In the genomic region with DNA sequence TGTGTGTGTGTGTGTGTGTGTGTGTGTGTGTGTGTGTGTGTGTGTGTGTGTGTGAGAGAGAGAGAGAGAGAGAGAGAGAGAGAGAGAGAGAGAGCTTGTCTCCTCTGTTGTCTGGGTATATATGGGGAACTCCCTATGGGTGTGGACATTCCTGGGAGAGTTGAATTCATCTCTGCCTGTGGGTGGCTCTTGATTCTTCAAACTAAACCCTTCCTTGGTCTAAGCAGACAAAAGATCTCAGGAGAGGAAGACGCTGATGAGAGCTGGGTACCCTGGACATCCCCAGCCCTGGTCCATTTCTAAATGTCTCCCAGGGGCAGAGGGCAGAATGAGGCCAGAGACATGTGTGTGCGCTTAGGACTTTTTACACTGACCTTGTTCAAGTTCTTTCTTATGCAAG, we compare ENCODE assay signal across 22 mouse cellular contexts. TPM values are rescaled to one million over a fixed set of nuclear protein-coding genes. Genes with fewer than 3 reads are reported as not detected.
DNase-seq lines count a peak whose midpoint lies in the region; ATAC-seq and TF ChIP-seq lines count a peak whose summit lies in the region.
"Had no signal": no experiment of that assay in that cellular context is flagged by ENCODE, and none has a peak within 500 bp of the region (broad histone marks: within the 10 kb centered on the region; RNA-seq: fewer than 3 reads in every experiment).

No protein-coding gene starts in this region.

- no peak for ATAC-seq in intestine, embryonic 15.5 days
- ATAC-seq in intestine, postnatal 0 days = no peak
- ATAC-seq in liver, embryonic 11.5 days (replicated peaks; ENCODE audit: low FRiP score) = no peak; the same call in 1 of the 2 replicates
- ATAC-seq: activated CD4-positive, CD25-positive, alpha-beta regulatory T cell, adult 4 months; forebrain, embryonic 13.5 days; midbrain, embryonic 13.5 days had no signal

- no peaks in the 10 kb centered on the region for H3K9me3 ChIP-seq in intestine, embryonic 15.5 days
- H3K9me3 ChIP-seq in intestine, postnatal 0 days (ENCODE audit: control insufficient read depth) = no peaks in the 10 kb centered on the region
- H3K9me3 ChIP-seq in liver, embryonic 11.5 days (ENCODE audit: control insufficient read depth, low read length) = no peaks in the 10 kb centered on the region
- H3K9me3 ChIP-seq: forebrain, embryonic 13.5 days; limb, embryonic 10.5 days; midbrain, embryonic 13.5 days; neural tube, embryonic 13.5 days had no signal

- H3K27me3 ChIP-seq in intestine, embryonic 15.5 days (replicated peaks) = peaks cover 10% of the 10 kb centered on the region; the same call in 1 of the 2 replicates
- H3K27me3 ChIP-seq in intestine, postnatal 0 days (replicated peaks; ENCODE audit: control insufficient read depth, insufficient read depth, low read length) = no peaks in the 10 kb centered on the region
- H3K27me3 ChIP-seq in liver, embryonic 11.5 days (replicated peaks; ENCODE audit: control insufficient read depth, insufficient read depth, low read length) = 0 out of 2 replicates have a peak, but pooled peaks cover 9% of the 10 kb centered on the region

- peaks cover 13% of the 10 kb centered on the region; the same call in 1 of the 2 replicates for H3K4me1 ChIP-seq in intestine, embryonic 15.5 days (replicated peaks)
- peaks cover 4% of the 10 kb centered on the region; the same call in 1 of the 2 replicates for H3K4me1 ChIP-seq in intestine, postnatal 0 days (replicated peaks; ENCODE audit: control insufficient read depth, insufficient read depth, low read length)
- H3K4me1 ChIP-seq in liver, embryonic 11.5 days (replicated peaks; ENCODE audit: control insufficient read depth, insufficient read depth, low read length) = peaks cover 53% of the 10 kb centered on the region

- 75% methylated on average over 2 of the region's 2 CpGs for WGBS in intestine, embryonic 15.5 days
- whole genome bisulfite sequencing in intestine, postnatal 0 days = 53% methylated on average over 2 of the region's 2 CpGs
- WGBS in liver, embryonic 11.5 days = 74% methylated on average over 2 of the region's 2 CpGs

- no peaks in the 10 kb centered on the region for H3K36me3 ChIP-seq in intestine, embryonic 15.5 days
- H3K36me3 ChIP-seq in intestine, postnatal 0 days (ENCODE audit: control insufficient read depth, insufficient read depth) = no peaks in the 10 kb centered on the region
- no peaks in the 10 kb centered on the region for H3K36me3 ChIP-seq in liver, embryonic 11.5 days (ENCODE audit: control insufficient read depth, insufficient read depth, low read length)
- H3K36me3 ChIP-seq: limb, embryonic 10.5 days; midbrain, embryonic 13.5 days; neural tube, embryonic 13.5 days had no signal

- no peak overlapping the region for H3K9ac ChIP-seq in intestine, embryonic 15.5 days
- H3K9ac ChIP-seq in intestine, postnatal 0 days (ENCODE audit: low read depth, low read length) = no peak overlapping the region
- peak overlapping the region; percentile 62 for H3K9ac ChIP-seq in liver, embryonic 11.5 days (ENCODE audit: low read depth, low read length)
- H3K9ac ChIP-seq: forebrain, embryonic 13.5 days; midbrain, embryonic 13.5 days; neural tube, embryonic 13.5 days had no signal

- DNase-seq in R1 (ENCODE audit: low read depth, low spot score) (peak; percentile 25), ZHBTc4 (ENCODE audit: low read depth, low spot score) (peak; percentile 34), adipocyte (ENCODE audit: low spot score) (no peak)
- no peak for DNase-seq in liver, embryonic 11.5 days (ENCODE audit: low spot score)
- no peak for DNase-seq in spleen, adult 12 weeks (ENCODE audit: low spot score)
- DNase-seq in right cerebral cortex, adult 2 months (ENCODE audit: low spot score in 2 of 2) = no peak
- DNase-seq: adrenal gland, postnatal 14 days; cerebellum, adult 2 months; gastrocnemius, postnatal 14 days; layer of hippocampus, adult 9-11 months; lung, adult 18-20 months; lung, postnatal 14 days; spleen, adult 18-20 months; thymus, adult 18-20 months had no signal

- no peak overlapping the region for H3K4me2 ChIP-seq in intestine, embryonic 15.5 days (replicated peaks)
- H3K4me2 ChIP-seq in intestine, postnatal 0 days (replicated peaks; ENCODE audit: low read depth) = no peak overlapping the region
- peak overlapping the region; percentile 42 for H3K4me2 ChIP-seq in liver, embryonic 11.5 days
- H3K4me2 ChIP-seq: forebrain, embryonic 13.5 days; midbrain, embryonic 13.5 days; neural tube, embryonic 13.5 days had no signal

- TF ChIP-seq CTCF in intestine, postnatal 0 days (IDR thresholded peaks at IDR 0.05; ENCODE audit: low read depth) = no peak

- H3K4me3 ChIP-seq in intestine, embryonic 15.5 days (replicated peaks) = no peak overlapping the region
- no peak overlapping the region for H3K4me3 ChIP-seq in intestine, postnatal 0 days (ENCODE audit: low read depth, low read length)
- H3K4me3 ChIP-seq in liver, embryonic 11.5 days (ENCODE audit: low read depth, low read length) = no peak overlapping the region
- H3K4me3 ChIP-seq: forebrain, embryonic 13.5 days; limb, embryonic 10.5 days; midbrain, embryonic 13.5 days; neural tube, embryonic 13.5 days had no signal

- peak overlapping the region; percentile 7; the same call in 1 of the 2 replicates for H3K27ac ChIP-seq in intestine, embryonic 15.5 days
- no peak overlapping the region for H3K27ac ChIP-seq in intestine, postnatal 0 days (ENCODE audit: low read depth, low read length)
- H3K27ac ChIP-seq in liver, embryonic 11.5 days (ENCODE audit: low read depth, low read length) = peak overlapping the region; percentile 98
- H3K27ac ChIP-seq: forebrain, embryonic 13.5 days; limb, embryonic 10.5 days; midbrain, embryonic 13.5 days; neural tube, embryonic 13.5 days had no signal

RNA-seq across cellular contexts. Expression of a gene that starts 5.5 kb away (rescaled TPM):
- polyA plus RNA-seq in intestine, embryonic 15.5 days (2015; fragmentation: Nextera tagmentation; extraction: Ambion mirVana) = 133 and 159 TPM in 2 replicates
- polyA plus RNA-seq in intestine, postnatal 0 days (2015; fragmentation: Nextera tagmentation; extraction: Ambion mirVana) = 358 and 402 TPM in 2 replicates
- 24.2 and 25.8 TPM in 2 replicates for polyA plus RNA-seq in liver, embryonic 11.5 days (2014; fragmentation: Nextera tagmentation; extraction: Ambion mirVana)

RNA-seq across cellular contexts. Expression of a gene that starts 37.8 kb away (rescaled TPM):
- polyA plus RNA-seq in intestine, embryonic 15.5 days (2015; fragmentation: Nextera tagmentation; extraction: Ambion mirVana) = 0.78 and 0.98 TPM in 2 replicates
- polyA plus RNA-seq in intestine, postnatal 0 days (2015; fragmentation: Nextera tagmentation; extraction: Ambion mirVana) = 0.22 and 0.27 TPM in 2 replicates
- polyA plus RNA-seq in liver, embryonic 11.5 days (2014; fragmentation: Nextera tagmentation; extraction: Ambion mirVana) = 42.7 and 47.6 TPM in 2 replicates
- polyA plus RNA-seq: activated CD4-positive, CD25-positive, alpha-beta regulatory T cell, adult 4 months had no signal

RNA-seq across cellular contexts. Expression of a gene that starts 40.0 kb away (rescaled TPM):
- 0.25 and 0.34 TPM in 2 replicates for polyA plus RNA-seq in intestine, embryonic 15.5 days (2015; fragmentation: Nextera tagmentation; extraction: Ambion mirVana)
- polyA plus RNA-seq in intestine, postnatal 0 days (2015; fragmentation: Nextera tagmentation; extraction: Ambion mirVana) = 0.21 TPM in 2 replicates
- 0.29 and 0.30 TPM in 2 replicates for polyA plus RNA-seq in liver, embryonic 11.5 days (2014; fragmentation: Nextera tagmentation; extraction: Ambion mirVana)
- polyA plus RNA-seq: activated CD4-positive, CD25-positive, alpha-beta regulatory T cell, adult 4 months; heart, embryonic 16.5 days had no signal

Comparison
In these comparisons a context has a peak if more than half of its experiments do, and no peak if none do; other contexts are left out.
1. DNase-seq: peak in R1 (single experiment) and ZHBTc4 (single experiment); none in liver, embryonic 11.5 days (single experiment), spleen, adult 12 weeks (single experiment), adipocyte (single experiment) and right cerebral cortex, adult 2 months (0 of 2).
2. RNA of a gene that starts 37.8 kb away (polyA plus RNA-seq): 42.7 to 47.6 TPM in liver, embryonic 11.5 days; 0.78 to 0.98 TPM in intestine, embryonic 15.5 days and 0.22 to 0.27 TPM in intestine, postnatal 0 days; every median in the first group is over 10 times any median in the second.